Mouse (Mus musculus): ENCODE measurements around the gene Uqcc2. TPM values are rescaled to one million over a fixed set of nuclear protein-coding genes. Genes with fewer than 3 reads are reported as not detected.
A peak's percentile ranks its signal among the peaks of the same experiment; 100 is the strongest.

Uqcc2 gene
- polyA plus RNA-seq, 1 experiment from 2014 or later: 307 TPM

GRCm38 (mm10) chr17:27131240-27131665 is 2.5 kb downstream of the Uqcc2 start:
- Histone ChIP-seq H3K36me3 (no peaks in the 10 kb centered on the region), H3K4me2 (replicated peaks) (no peak overlapping the region), H3K27me3 (replicated peaks) (no peaks in the 10 kb centered on the region), H3K27ac (no peak overlapping the region), H3K4me3 (no peak overlapping the region), H3K4me1 (peaks cover 55% of the 10 kb centered on the region), H3K9me3 (no peaks in the 10 kb centered on the region), H3K9ac (no peak overlapping the region)
- WGBS: 81% methylated on average over 10 of the region's 10 CpGs
- no peak for ATAC-seq (ENCODE audit: low FRiP score, low read depth)

GRCm38 (mm10) chr17:27130246-27130645 is 3.5 kb downstream of the Uqcc2 start:
- ATAC-seq (ENCODE audit: low FRiP score, low read depth): no peak
- peaks cover 57% of the 10 kb centered on the region for H3K4me1 ChIP-seq

GRCm38 (mm10) chr17:27129819-27130218 is 3.9 kb downstream of the Uqcc2 start:
- Histone ChIP-seq H3K4me1 (peaks cover 56% of the 10 kb centered on the region), H3K9ac (0 out of 2 replicates have a peak overlapping the region, but pooled peaks have one; percentile 8), H3K4me3 (no peak overlapping the region), H3K27me3 (replicated peaks) (no peaks in the 10 kb centered on the region), H3K9me3 (no peaks in the 10 kb centered on the region), H3K36me3 (no peaks in the 10 kb centered on the region), H3K4me2 (replicated peaks) (0 out of 2 replicates have a peak overlapping the region, but pooled peaks have one; percentile 15), H3K27ac (no peak overlapping the region)
- no peak for ATAC-seq (ENCODE audit: low FRiP score, low read depth)
- 87% methylated on average over 7 of the region's 7 CpGs for WGBS

More at GRCm38 (mm10) chr17:27130246-27130645, 3.5 kb downstream of the Uqcc2 start:
- H3K9me3 ChIP-seq: no peaks in the 10 kb centered on the region
- no peaks in the 10 kb centered on the region for H3K27me3 ChIP-seq (replicated peaks)
- WGBS: 55% methylated on average over 9 of the region's 9 CpGs
- 0 out of 2 replicates have a peak overlapping the region, but pooled peaks have one; percentile 8 for H3K9ac ChIP-seq
- H3K27ac ChIP-seq: no peak overlapping the region
- 0 out of 2 replicates have a peak overlapping the region, but pooled peaks have one; percentile 15 for H3K4me2 ChIP-seq (replicated peaks)
- no peak overlapping the region for H3K4me3 ChIP-seq
- no peaks in the 10 kb centered on the region for H3K36me3 ChIP-seq

GRCm38 (mm10) chr17:27129291-27129690 is 4.4 kb downstream of the Uqcc2 start:
- ATAC-seq (ENCODE audit: low FRiP score, low read depth): no peak
- Histone ChIP-seq H3K4me2 (replicated peaks) (no peak overlapping the region), H3K9me3 (no peaks in the 10 kb centered on the region), H3K27ac (no peak overlapping the region), H3K27me3 (replicated peaks) (no peaks in the 10 kb centered on the region), H3K4me3 (no peak overlapping the region), H3K4me1 (peaks cover 55% of the 10 kb centered on the region), H3K36me3 (no peaks in the 10 kb centered on the region), H3K9ac (no peak overlapping the region)
- 88% methylated on average over 13 of the region's 13 CpGs for WGBS

- H3K9ac ChIP-seq: no peak overlapping the region
- peaks cover 55% of the 10 kb centered on the region for H3K4me1 ChIP-seq
Measured at GRCm38 (mm10) chr17:27128189-27128588, 5.5 kb downstream of the Uqcc2 start.

GRCm38 (mm10) chr17:27126974-27127373 is 6.7 kb downstream of the Uqcc2 start:
- Histone ChIP-seq H3K4me2 (replicated peaks) (no peak overlapping the region), H3K4me3 (no peak overlapping the region), H3K27me3 (replicated peaks) (no peaks in the 10 kb centered on the region; the same call in 1 of the 2 replicates), H3K4me1 (peaks cover 44% of the 10 kb centered on the region), H3K36me3 (peaks cover 21% of the 10 kb centered on the region), H3K9ac (no peak overlapping the region), H3K27ac (no peak overlapping the region), H3K9me3 (no peaks in the 10 kb centered on the region)
- ATAC-seq (ENCODE audit: low FRiP score, low read depth): no peak
- 85% methylated on average over 10 of the region's 10 CpGs for WGBS

More at GRCm38 (mm10) chr17:27128189-27128588, 5.5 kb downstream of the Uqcc2 start:
- no peak overlapping the region for H3K4me2 ChIP-seq (replicated peaks)
- H3K36me3 ChIP-seq: peaks cover 9% of the 10 kb centered on the region
- 95% methylated on average over 5 of the region's 5 CpGs for WGBS
- no peaks in the 10 kb centered on the region for H3K9me3 ChIP-seq
- H3K4me3 ChIP-seq: no peak overlapping the region
- no peak overlapping the region for H3K27ac ChIP-seq
- no peak for ATAC-seq (ENCODE audit: low FRiP score, low read depth)
- H3K27me3 ChIP-seq (replicated peaks): no peaks in the 10 kb centered on the region

- no peak for ATAC-seq (ENCODE audit: low FRiP score, low read depth)
Measured at GRCm38 (mm10) chr17:27125669-27126202, 8.0 kb downstream of the Uqcc2 start.

GRCm38 (mm10) chr17:27125185-27125584 is 8.5 kb downstream of the Uqcc2 start:
- Histone ChIP-seq H3K9ac (no peak overlapping the region), H3K9me3 (no peaks in the 10 kb centered on the region), H3K27me3 (replicated peaks) (no peaks in the 10 kb centered on the region; the same call in 1 of the 2 replicates), H3K4me3 (no peak overlapping the region), H3K27ac (no peak overlapping the region), H3K4me2 (replicated peaks) (no peak overlapping the region), H3K4me1 (peaks cover 40% of the 10 kb centered on the region), H3K36me3 (peaks cover 26% of the 10 kb centered on the region)
- 31% methylated on average over 12 of the region's 12 CpGs for WGBS
- no peak for ATAC-seq (ENCODE audit: low FRiP score, low read depth)

More at GRCm38 (mm10) chr17:27125669-27126202, 8.0 kb downstream of the Uqcc2 start:
- H3K27ac ChIP-seq: no peak overlapping the region
- no peak overlapping the region for H3K4me3 ChIP-seq
- no peak overlapping the region for H3K9ac ChIP-seq
- peaks cover 41% of the 10 kb centered on the region for H3K4me1 ChIP-seq
- no peak overlapping the region for H3K4me2 ChIP-seq (replicated peaks)
- H3K27me3 ChIP-seq (replicated peaks): no peaks in the 10 kb centered on the region; the same call in 1 of the 2 replicates
- no peaks in the 10 kb centered on the region for H3K9me3 ChIP-seq
- peaks cover 26% of the 10 kb centered on the region for H3K36me3 ChIP-seq
- WGBS: 88% methylated on average over 11 of the region's 11 CpGs

- Histone ChIP-seq H3K4me3 (no peak overlapping the region), H3K4me1 (peaks cover 41% of the 10 kb centered on the region), H3K9ac (no peak overlapping the region), H3K27me3 (replicated peaks) (no peaks in the 10 kb centered on the region; the same call in 1 of the 2 replicates), H3K9me3 (no peaks in the 10 kb centered on the region), H3K27ac (no peak overlapping the region), H3K36me3 (peaks cover 26% of the 10 kb centered on the region), H3K4me2 (replicated peaks) (no peak overlapping the region)
- ATAC-seq (ENCODE audit: low FRiP score, low read depth): no peak
- WGBS: 81% methylated on average over 7 of the region's 7 CpGs
Measured at GRCm38 (mm10) chr17:27123813-27124375, 9.8 kb downstream of the Uqcc2 start.

GRCm38 (mm10) chr17:27123103-27123502 is 10.6 kb downstream of the Uqcc2 start:
- ATAC-seq (ENCODE audit: low FRiP score, low read depth): no peak
- Histone ChIP-seq H3K9ac (no peak overlapping the region), H3K4me3 (no peak overlapping the region), H3K9me3 (no peaks in the 10 kb centered on the region), H3K4me1 (peaks cover 38% of the 10 kb centered on the region), H3K4me2 (replicated peaks) (no peak overlapping the region), H3K27me3 (replicated peaks) (no peaks in the 10 kb centered on the region; the same call in 1 of the 2 replicates), H3K27ac (no peak overlapping the region), H3K36me3 (peaks cover 26% of the 10 kb centered on the region)
- WGBS: 96% methylated on average over 2 of the region's 2 CpGs

GRCm38 (mm10) chr17:27122701-27123100 is 11.0 kb downstream of the Uqcc2 start:
- peaks cover 34% of the 10 kb centered on the region for H3K4me1 ChIP-seq
- no peaks in the 10 kb centered on the region; the same call in 1 of the 2 replicates for H3K27me3 ChIP-seq (replicated peaks)
- no peak overlapping the region for H3K9ac ChIP-seq
- 86% methylated on average over 11 of the region's 11 CpGs for WGBS
- no peak overlapping the region for H3K27ac ChIP-seq
- H3K9me3 ChIP-seq: no peaks in the 10 kb centered on the region
- H3K4me2 ChIP-seq (replicated peaks): no peak overlapping the region
- no peak overlapping the region for H3K4me3 ChIP-seq
- ATAC-seq (ENCODE audit: low FRiP score, low read depth): no peak
- H3K36me3 ChIP-seq: peaks cover 26% of the 10 kb centered on the region

- Histone ChIP-seq H3K9me3 (0 out of 2 replicates have a peak, but pooled peaks cover 4% of the 10 kb centered on the region), H3K4me3 (no peak overlapping the region), H3K4me1 (peaks cover 27% of the 10 kb centered on the region), H3K36me3 (peaks cover 26% of the 10 kb centered on the region), H3K27ac (no peak overlapping the region), H3K9ac (no peak overlapping the region), H3K27me3 (replicated peaks) (no peaks in the 10 kb centered on the region; the same call in 1 of the 2 replicates), H3K4me2 (replicated peaks) (no peak overlapping the region)
- WGBS: 72% methylated on average over 7 of the region's 7 CpGs
- no peak for ATAC-seq (ENCODE audit: low FRiP score, low read depth)
Measured at GRCm38 (mm10) chr17:27121781-27122180, 11.9 kb downstream of the Uqcc2 start.
